Mouse (Mus musculus) midbrain, embryonic 12.5 days (tissue): ENCODE measurements around the gene Ptprg. TPM values are rescaled to one million over a fixed set of nuclear protein-coding genes. Genes with fewer than 3 reads are reported as not detected.
A peak's percentile ranks its signal among the peaks of the same experiment; 100 is the strongest.
"Not testable (repeated sequence)": the region's sequence is repeated elsewhere in the genome, so short reads cannot be mapped to it uniquely, and the experiment has no call there.

Source experiments
- ATAC-seq: fragments of 200-750 bp; cut with Nextera tagmentation; 2 replicates; pipeline ENCODE4 v1.8.0; 2017; ENCODE audit warnings: low read depth, moderate TSS enrichment, moderate library complexity; ENCODE audit not compliant: low FRiP score
- H3K27ac ChIP-seq: fragments of 300-500 bp; sonication (generic); replicated peaks from 2 replicates; pipeline ENCODE4 v1.5.1; 2016; ENCODE audit warnings: mild to moderate bottlenecking
- H3K27me3 ChIP-seq: fragments of 300-500 bp; sonication (generic); 2 replicates; pipeline ENCODE4 v1.6.1; 2016; ENCODE audit warnings: mild to moderate bottlenecking
- H3K36me3 ChIP-seq: fragments of 300-500 bp; sonication (generic); 2 replicates; pipeline ENCODE4 v1.6.1; 2016
- H3K4me1 ChIP-seq: fragments of 300-500 bp; sonication (generic); 2 replicates; pipeline ENCODE4 v1.6.1; 2016
- H3K4me2 ChIP-seq: fragments of 300-500 bp; sonication (generic); replicated peaks from 2 replicates; pipeline ENCODE4 v1.6.1; 2016; ENCODE audit warnings: mild to moderate bottlenecking, moderate library complexity
- H3K4me3 ChIP-seq: fragments of 300-500 bp; sonication (generic); 2 replicates; pipeline ENCODE4 v1.5.1; 2016; ENCODE audit warnings: mild to moderate bottlenecking
- H3K9ac ChIP-seq: fragments of 300-500 bp; sonication (generic); replicated peaks from 2 replicates; pipeline ENCODE4 v1.6.1; 2016; ENCODE audit warnings: mild to moderate bottlenecking, moderate library complexity
- H3K9me3 ChIP-seq: fragments of 300-500 bp; sonication (generic); 2 replicates; pipeline ENCODE4 v1.6.1; 2016; ENCODE audit warnings: mild to moderate bottlenecking
- WGBS: fragments of 180-500 bp; shearing (Covaris S2); methylation state at CpG from one replicate; pipeline ENCODE4 v1.1.7; 2016; 5-methylcytosine and 5-hydroxymethylcytosine counted together
- polyA plus RNA-seq: library from polyadenylated mRNA; unstranded; fragments of >200 nt; fragmentation: Nextera tagmentation; extraction: Ambion mirVana; gene quantifications from 2 replicates; pipeline ENCODE4 v1.2.1, GENCODE M21; 2016

Ptprg gene
- polyA plus RNA-seq, 1 experiment from 2014 or later: 47.4 TPM

DNA sequence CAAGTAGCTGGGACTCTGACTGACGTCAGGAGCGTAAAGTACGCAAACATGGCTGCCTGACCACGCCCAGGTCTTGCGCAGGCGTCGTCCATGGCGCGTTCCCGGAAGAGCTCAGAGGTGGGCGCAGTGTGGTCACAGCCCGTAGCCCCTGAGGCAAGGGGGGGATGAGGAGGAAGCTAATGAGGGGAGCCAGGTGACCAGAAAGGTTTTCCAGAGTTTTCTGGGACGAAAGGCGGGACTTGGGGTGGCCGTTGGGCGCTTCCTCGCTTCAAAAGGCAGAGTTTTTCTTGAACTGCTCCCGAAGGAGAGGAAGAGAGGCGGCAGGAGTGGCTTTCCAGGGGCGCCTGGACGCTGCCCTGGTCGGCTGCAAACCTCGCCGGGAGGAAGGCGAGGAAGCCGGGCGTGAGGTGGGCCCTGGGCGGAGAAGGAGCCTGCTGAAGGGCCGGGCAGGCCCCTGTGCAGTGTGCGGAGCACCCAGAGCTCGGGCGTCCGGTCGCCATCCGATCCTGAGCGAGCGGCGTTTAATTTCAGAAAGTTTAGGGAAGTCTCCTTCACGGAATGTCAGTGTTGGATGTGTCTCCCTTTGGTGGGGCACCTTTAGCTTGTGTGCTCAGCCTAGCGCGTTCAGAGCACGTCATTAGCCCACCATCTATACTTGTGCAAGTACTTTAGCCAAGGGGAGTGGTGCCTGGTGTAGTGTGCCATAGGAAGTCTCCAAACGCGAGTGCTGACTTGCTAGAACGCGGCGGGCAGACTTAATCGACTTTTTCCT lies 731.0 kb downstream of the Ptprg start, which contains the start of gene 3830406C13Rik:
TSS of gene 3830406C13Rik (plus strand) at position 33 of the 772 bp plus-strand sequence.
- Histone ChIP-seq H3K36me3 (no peaks in the 10 kb centered on the region), H3K4me2 (peak within 1 kb of the TSS; percentile 83), H3K27ac (peak within 1 kb of the TSS; percentile 79), H3K27me3 (no peaks in the 10 kb centered on the region; the same call in 1 of the 2 replicates), H3K4me3 (peak within 1 kb of the TSS; percentile 68), H3K9me3 (no peaks in the 10 kb centered on the region), H3K4me1 (no peaks in the 10 kb centered on the region), H3K9ac (peak within 1 kb of the TSS; percentile 85)
- WGBS: under 1% methylated on average over 48 of the region's 48 CpGs
- peak; percentile 99 for ATAC-seq

GRCm38 (mm10) chr14:12289747-12290146 lies 736.4 kb downstream of the Ptprg start:
- not testable (repeated sequence) for H3K27me3 ChIP-seq, H3K27ac ChIP-seq, H3K36me3 ChIP-seq, ATAC-seq, H3K9ac ChIP-seq, H3K9me3 ChIP-seq, H3K4me1 ChIP-seq, H3K4me3 ChIP-seq, H3K4me2 ChIP-seq

Other genes with a start within 250 kb of the Ptprg start
- 1.3 and 1.7 TPM in 2 replicates for gene Gm3839, start 196.8 kb upstream of the Ptprg start, polyA plus RNA-seq